Mouse (Mus musculus) myocyte (in vitro differentiated cells): ENCODE data around the gene Kcnh2. TPM values are rescaled to one million over a fixed set of nuclear protein-coding genes. Genes with fewer than 3 reads are reported as not detected.

ENCODE experiments used
- H3K27me3 ChIP-seq: one replicate; pipeline ENCODE4 v1.6.1; 2011; ENCODE audit not compliant: control insufficient read depth, insufficient read depth, insufficient read length
- H3K36me3 ChIP-seq: one replicate; pipeline ENCODE4 v1.6.1; 2011; ENCODE audit not compliant: control insufficient read depth, insufficient read depth
- H3K4me2 ChIP-seq: one replicate; pipeline ENCODE4 v1.6.1; 2011; ENCODE audit warnings: low read depth, control low read depth
- H3K4me3 ChIP-seq: one replicate; pipeline ENCODE4 v1.5.1; 2011; ENCODE audit warnings: mild to moderate bottlenecking, control low read depth, moderate library complexity
- H3K79me2 ChIP-seq: one replicate; pipeline ENCODE4 v1.6.1; 2011; ENCODE audit not compliant: control insufficient read depth, insufficient read depth
- H3ac ChIP-seq: one replicate; pipeline ENCODE4 v1.6.1; 2011; ENCODE audit not compliant: control insufficient read depth, insufficient read length
- CEBPB ChIP-seq: IDR thresholded peaks from 2 replicates; pipeline ENCODE4 v1.6.1; 2011; ENCODE audit warnings: mild to moderate bottlenecking, moderate library complexity; ENCODE audit not compliant: poor library complexity, insufficient read depth, severe bottlenecking
- E2F4 ChIP-seq: IDR thresholded peaks from one replicate; pipeline ENCODE4 v1.6.1; 2011; ENCODE audit warnings: mild to moderate bottlenecking, control low read depth, moderate library complexity; ENCODE audit not compliant: insufficient read depth
- MAX ChIP-seq: IDR thresholded peaks from one replicate; pipeline ENCODE4 v1.6.1; 2011; ENCODE audit warnings: low read depth, mild to moderate bottlenecking, control low read depth
- MYOD1 ChIP-seq, 3 experiments: IDR thresholded peaks; one replicate each; pipeline ENCODE4 v1.6.1; 2011; ENCODE audit warnings: control low read depth in 2 of 3, low read depth in 2 of 3, mild to moderate bottlenecking in 2 of 3, moderate library complexity in 1 of 3; ENCODE audit not compliant: insufficient read length in 2 of 3, control insufficient read depth in 1 of 3
- MYOG ChIP-seq, 3 experiments: IDR thresholded peaks; one replicate each; pipeline ENCODE4 v1.6.1; 2011; ENCODE audit warnings: control low read depth in 2 of 3, low read depth in 2 of 3, mild to moderate bottlenecking in 2 of 3; ENCODE audit not compliant: insufficient read length in 2 of 3, control insufficient read depth in 1 of 3, insufficient read depth in 1 of 3
- POLR2A ChIP-seq: IDR thresholded peaks from one replicate; pipeline ENCODE4 v1.6.1; 2011; ENCODE audit warnings: low read depth, mild to moderate bottlenecking, control low read depth, moderate library complexity; ENCODE audit not compliant: insufficient read length
- POLR2AphosphoS2 ChIP-seq: IDR thresholded peaks from one replicate; pipeline ENCODE4 v1.6.1; 2011; ENCODE audit warnings: low read depth, control low read depth; ENCODE audit not compliant: insufficient read length
- REST ChIP-seq: IDR thresholded peaks from one replicate; pipeline ENCODE4 v1.6.1; 2011; ENCODE audit warnings: mild to moderate bottlenecking, control low read depth, moderate library complexity; ENCODE audit not compliant: insufficient read depth, insufficient read length
- SRF ChIP-seq: IDR thresholded peaks from one replicate; pipeline ENCODE4 v1.6.1; 2011; ENCODE audit warnings: low read depth; ENCODE audit not compliant: control insufficient read depth, insufficient read length
- TCF12 ChIP-seq: IDR thresholded peaks from one replicate; pipeline ENCODE4 v1.6.1; 2011; ENCODE audit warnings: mild to moderate bottlenecking, control low read depth; ENCODE audit not compliant: poor library complexity, insufficient read depth, severe bottlenecking
- TCF3 ChIP-seq: IDR thresholded peaks from one replicate; pipeline ENCODE4 v1.6.1; 2011; ENCODE audit warnings: low read depth, control low read depth; ENCODE audit not compliant: insufficient read length
- USF1 ChIP-seq: IDR thresholded peaks from one replicate; pipeline ENCODE4 v1.6.1; 2011; ENCODE audit warnings: low read depth, mild to moderate bottlenecking, control low read depth, moderate library complexity
- polyA plus RNA-seq: library from polyadenylated mRNA; unstranded; fragments of >200 nt; fragmentation: generic; extraction: Trizol; gene quantifications from one replicate; pipeline ENCODE4 v1.2.1, GENCODE M21; 2012; ENCODE audit warnings: missing spikeins

Kcnh2 gene
- polyA plus RNA-seq, 1 experiment: 10.3 TPM

DNA sequence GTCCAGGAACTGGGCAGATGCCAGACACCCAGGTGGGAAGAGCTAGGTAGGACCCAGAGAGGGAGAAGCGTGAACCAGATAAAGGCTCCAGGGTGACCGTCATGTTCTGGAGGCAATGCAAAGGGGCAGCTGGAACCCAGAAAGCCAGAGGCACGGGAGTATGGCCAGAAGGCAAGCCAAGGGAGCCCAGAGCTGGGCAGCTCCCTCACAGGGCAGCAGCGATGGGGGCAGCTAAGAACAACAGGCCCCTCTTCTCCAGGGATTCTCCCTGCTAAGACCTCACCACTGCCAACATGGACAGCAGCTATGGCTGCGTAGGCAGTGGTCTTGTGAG is 21.5 kb downstream of the Kcnh2 start:
- H3K27me3 ChIP-seq: no peaks in the 10 kb centered on the region
- H3K36me3 ChIP-seq: no peaks in the 10 kb centered on the region
- TF ChIP-seq TCF12 (no peak), TCF3 (no peak), MYOG (IDR thresholded peaks at IDR 0.05; ENCODE audit: control insufficient read depth in 1 of 3, insufficient read depth in 1 of 3, insufficient read length in 2 of 3, low read depth in 2 of 3) (no peak), MAX (no peak), E2F4 (no peak)
- no peak overlapping the region for H3ac ChIP-seq
- H3K79me2 ChIP-seq: no peaks in the 10 kb centered on the region
- H3K4me2 ChIP-seq: no peak overlapping the region
- H3K4me3 ChIP-seq: no peak overlapping the region

DNA sequence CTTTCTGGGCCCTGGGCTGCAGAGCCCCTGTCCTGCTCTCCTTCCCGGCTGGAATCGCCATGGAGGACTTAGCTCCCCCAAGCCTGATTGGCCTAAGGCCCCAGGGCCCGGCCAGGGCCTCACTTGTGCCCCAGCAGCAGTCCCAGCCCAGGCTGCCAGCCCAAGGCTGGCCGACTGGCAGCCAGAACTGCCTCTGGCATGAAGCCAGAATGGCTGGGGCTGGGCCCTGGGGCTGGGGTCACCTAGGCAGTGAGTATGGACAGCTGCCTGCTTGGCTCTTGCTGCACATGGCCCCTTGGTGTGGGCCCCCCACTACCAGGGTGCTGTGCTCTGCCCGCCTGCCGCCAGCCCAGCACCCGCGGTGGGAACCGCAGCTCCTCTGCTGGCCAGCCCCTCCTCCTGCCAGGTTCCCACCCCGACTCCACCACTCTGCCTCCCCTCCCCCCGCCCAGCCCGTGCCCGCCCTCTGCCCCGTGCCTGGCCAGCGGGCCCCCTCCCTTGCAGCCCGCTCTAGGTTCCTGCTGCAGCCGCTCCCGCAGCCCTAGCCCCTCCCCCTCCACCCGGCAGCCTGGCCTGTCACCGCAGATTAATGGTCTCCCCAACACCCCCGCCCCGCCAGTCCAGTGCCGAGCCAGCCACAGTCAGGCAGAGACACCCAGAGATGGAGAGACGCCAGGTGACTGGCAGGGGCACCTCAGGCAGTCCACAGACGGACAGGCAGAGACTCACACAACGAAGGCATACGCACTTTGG is 22.0 kb downstream of the Kcnh2 start:
- H3K79me2 ChIP-seq: no peaks in the 10 kb centered on the region
- no peak overlapping the region for H3ac ChIP-seq
- no peak overlapping the region for H3K4me3 ChIP-seq
- H3K4me2 ChIP-seq: peak overlapping the region; percentile 62
- no peaks in the 10 kb centered on the region for H3K36me3 ChIP-seq
- no peaks in the 10 kb centered on the region for H3K27me3 ChIP-seq
- no peak for TF ChIP-seq SRF
- TF ChIP-seq TCF12: no peak
- TF ChIP-seq USF1: no peak
- peak in 1 of 3 experiments; percentile 2 for TF ChIP-seq MYOG (IDR thresholded peaks at IDR 0.05; ENCODE audit: control insufficient read depth in 1 of 3, insufficient read depth in 1 of 3, insufficient read length in 2 of 3, low read depth in 2 of 3)
- no peak for TF ChIP-seq REST
- TF ChIP-seq MYOD1 (IDR thresholded peaks at IDR 0.05; ENCODE audit: control insufficient read depth in 1 of 3, insufficient read length in 2 of 3, low read depth in 2 of 3): no peak
- no peak for TF ChIP-seq E2F4
- TF ChIP-seq POLR2A: no peak

GRCm38 (mm10) chr5:24328813-24329211 is 22.6 kb downstream of the Kcnh2 start:
- Histone ChIP-seq H3K79me2 (no peaks in the 10 kb centered on the region), H3K27me3 (no peaks in the 10 kb centered on the region), H3K36me3 (no peaks in the 10 kb centered on the region), H3K4me2 (peak overlapping the region; percentile 62), H3ac (no peak overlapping the region), H3K4me3 (no peak overlapping the region)
- no peak for TF ChIP-seq MYOD1 (IDR thresholded peaks at IDR 0.05; ENCODE audit: control insufficient read depth in 1 of 3, insufficient read length in 2 of 3, low read depth in 2 of 3)
- TF ChIP-seq E2F4: no peak
- no peak for TF ChIP-seq TCF3
- TF ChIP-seq POLR2AphosphoS2: no peak
- TF ChIP-seq USF1: no peak
- no peak for TF ChIP-seq MYOG (IDR thresholded peaks at IDR 0.05; ENCODE audit: control insufficient read depth in 1 of 3, insufficient read depth in 1 of 3, insufficient read length in 2 of 3, low read depth in 2 of 3)
- TF ChIP-seq TCF12: no peak
- TF ChIP-seq SRF: no peak
- TF ChIP-seq CEBPB: no peak
- no peak for TF ChIP-seq REST
- TF ChIP-seq POLR2A: no peak
- no peak for TF ChIP-seq MAX

DNA sequence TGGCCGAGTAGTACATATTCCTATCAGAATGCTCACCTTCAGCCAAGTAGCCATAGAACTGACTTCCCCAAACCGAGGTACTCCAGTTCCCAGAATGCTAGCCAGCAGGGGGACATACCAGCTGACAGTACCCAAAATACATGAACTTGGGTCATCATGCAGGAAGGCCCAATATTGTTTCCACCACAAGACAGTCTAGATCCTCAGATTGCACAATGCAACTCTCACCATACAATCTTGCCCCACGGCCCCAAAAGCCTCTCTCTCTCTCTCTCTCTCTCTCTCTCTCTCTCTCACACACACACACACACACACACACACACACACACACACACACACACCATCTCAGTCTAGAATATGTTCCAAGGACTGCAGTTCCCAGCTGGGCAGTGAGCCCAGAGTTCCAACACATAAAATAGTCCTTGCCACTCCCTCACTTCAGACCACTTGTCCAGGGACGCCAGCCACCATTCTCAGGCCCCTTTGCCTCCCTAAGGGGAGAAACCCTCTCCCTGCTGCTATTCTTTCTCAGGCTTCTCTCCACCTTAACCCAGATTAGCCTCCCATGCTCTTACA is 24.5 kb downstream of the Kcnh2 start:
- Histone ChIP-seq H3K79me2 (no peaks in the 10 kb centered on the region), H3K27me3 (no peaks in the 10 kb centered on the region), H3ac (no peak overlapping the region), H3K36me3 (no peaks in the 10 kb centered on the region), H3K4me2 (no peak overlapping the region), H3K4me3 (no peak overlapping the region)
- no peak for TF ChIP-seq TCF3
- no peak for TF ChIP-seq MYOD1 (IDR thresholded peaks at IDR 0.05; ENCODE audit: control insufficient read depth in 1 of 3, insufficient read length in 2 of 3, low read depth in 2 of 3)
- no peak for TF ChIP-seq MYOG (IDR thresholded peaks at IDR 0.05; ENCODE audit: control insufficient read depth in 1 of 3, insufficient read depth in 1 of 3, insufficient read length in 2 of 3, low read depth in 2 of 3)
- no peak for TF ChIP-seq E2F4
- 0 out of 2 replicates have a peak, but pooled peaks have one; percentile 20 for TF ChIP-seq CEBPB

- H3K4me2 ChIP-seq: no peak overlapping the region
- no peaks in the 10 kb centered on the region for H3K27me3 ChIP-seq
- no peak overlapping the region for H3K4me3 ChIP-seq
- TF ChIP-seq POLR2A (no peak), MYOD1 (IDR thresholded peaks at IDR 0.05; ENCODE audit: control insufficient read depth in 1 of 3, insufficient read length in 2 of 3, low read depth in 2 of 3) (no peak), REST (no peak), MAX (no peak), SRF (no peak), TCF3 (no peak), USF1 (no peak), MYOG (IDR thresholded peaks at IDR 0.05; ENCODE audit: control insufficient read depth in 1 of 3, insufficient read depth in 1 of 3, insufficient read length in 2 of 3, low read depth in 2 of 3) (no peak), POLR2AphosphoS2 (no peak), CEBPB (no peak), E2F4 (no peak)
- H3K79me2 ChIP-seq: no peaks in the 10 kb centered on the region
- H3K36me3 ChIP-seq: no peaks in the 10 kb centered on the region
- no peak overlapping the region for H3ac ChIP-seq
Measured at GRCm38 (mm10) chr5:24326166-24326841, 25.1 kb downstream of the Kcnh2 start.
